Mouse (Mus musculus) heart, adult 2 months (tissue): ENCODE measurements at regions not wholly inside any gene's neighbourhood (a gene's known extent, or its start where the extent isn't known, plus 50 kb on each side); places are given as distances from the start of the nearest gene placed in this dataset.

Source experiments
- DNase-seq, 2 experiments: peaks; one replicate each; pipeline ENCODE4 v3.0.0; 2021
- H3K27ac ChIP-seq: fragments of 200-600 bp; 2 replicates; pipeline ENCODE4 v1.8.1; 2022
- H3K27me3 ChIP-seq: fragments of 200-500 bp; 2 replicates; pipeline ENCODE4 v1.6.1; 2012; ENCODE audit warnings: mild to moderate bottlenecking, low read length, inconsistent platforms, mixed read lengths; ENCODE audit not compliant: control insufficient read depth, insufficient read depth
- H3K36me3 ChIP-seq: fragments of 200-500 bp; 2 replicates; pipeline ENCODE4 v1.6.1; 2012; ENCODE audit warnings: low read length, inconsistent platforms; ENCODE audit not compliant: control insufficient read depth, insufficient read depth
- H3K4me1 ChIP-seq: fragments of 200-500 bp; 2 replicates; pipeline ENCODE4 v1.6.1; 2011; ENCODE audit warnings: low read length; ENCODE audit not compliant: control insufficient read depth, insufficient read depth
- H3K4me3 ChIP-seq: fragments of 200-600 bp; 2 replicates; pipeline ENCODE4 v1.8.1; 2022
- H3K79me2 ChIP-seq: fragments of 200-500 bp; replicated peaks from 2 replicates; pipeline ENCODE4 v1.6.1; 2012; ENCODE audit warnings: mild to moderate bottlenecking, inconsistent platforms, low read length, moderate library complexity, mixed read lengths; ENCODE audit not compliant: control insufficient read depth, insufficient read depth
- H3K9ac ChIP-seq: fragments of 200-500 bp; 2 replicates; pipeline ENCODE4 v1.6.1; 2012; ENCODE audit warnings: low read depth, mild to moderate bottlenecking, control low read depth, inconsistent platforms, low read length, mixed read lengths
- CTCF ChIP-seq: fragments of 200-600 bp; IDR thresholded peaks from 2 replicates; pipeline ENCODE4 v1.8.1; 2022; ENCODE audit warnings: antibody characterized with exemption, mild to moderate bottlenecking, moderate library complexity
- EP300 ChIP-seq: fragments of 200-500 bp; IDR thresholded peaks from 2 replicates; pipeline ENCODE4 v1.6.1; 2011; ENCODE audit warnings: low read depth, low read length, control low read depth; ENCODE audit not compliant: insufficient read depth
- POLR2A ChIP-seq: fragments of 200-500 bp; IDR thresholded peaks from 2 replicates; pipeline ENCODE4 v1.6.1; 2011; ENCODE audit warnings: mild to moderate bottlenecking, low read depth, low read length, control low read depth; ENCODE audit not compliant: insufficient read depth
- WGBS: fragments of 180-500 bp; shearing (Covaris S2); methylation state at CpG from one replicate; pipeline ENCODE4 v1.1.7; 2018; 5-methylcytosine and 5-hydroxymethylcytosine counted together
- intact Hi-C: fragments of 180-260 bp; cut with DNase I; formaldehyde crosslinking; loops from one replicate; pipeline ENCODE4 v1.15.1; 2025

GRCm38 (mm10) chr2:116954896-116955295, 76.4 kb downstream of the Tmco5 start:
- TF ChIP-seq CTCF (no peak), POLR2A (no peak), EP300 (no peak)
- Histone ChIP-seq H3K27me3 (no peaks in the 10 kb centered on the region), H3K4me1 (no peaks in the 10 kb centered on the region), H3K27ac (no peak overlapping the region), H3K79me2 (no peaks in the 10 kb centered on the region), H3K9ac (no peak overlapping the region), H3K36me3 (no peaks in the 10 kb centered on the region), H3K4me3 (no peak overlapping the region)
- intact Hi-C loops: no loop called here
- WGBS: 79% methylated on average over 4 of the region's 4 CpGs
- DNase-seq: no peak

GRCm38 (mm10) chr2:116963116-116963873, 84.8 kb downstream of the Tmco5 start:
- H3K4me3 ChIP-seq: no peak overlapping the region
- WGBS: 74% methylated on average over 8 of the region's 8 CpGs
- H3K4me1 ChIP-seq: no peaks in the 10 kb centered on the region
- no peaks in the 10 kb centered on the region for H3K79me2 ChIP-seq
- no peak overlapping the region for H3K27ac ChIP-seq
- TF ChIP-seq EP300 (no peak), CTCF (no peak), POLR2A (no peak)
- no peaks in the 10 kb centered on the region for H3K27me3 ChIP-seq
- intact Hi-C loops: no loop called here
- no peaks in the 10 kb centered on the region for H3K36me3 ChIP-seq
- no peak for DNase-seq
- H3K9ac ChIP-seq: no peak overlapping the region

- H3K36me3 ChIP-seq: no peaks in the 10 kb centered on the region; the same call in 1 of the 2 replicates
- H3K27me3 ChIP-seq: no peaks in the 10 kb centered on the region
- DNase-seq: no peak
- H3K4me3 ChIP-seq: no peak overlapping the region
- peaks cover 1% of the 10 kb centered on the region; the same call in 1 of the 2 replicates for H3K4me1 ChIP-seq
- intact Hi-C loops: no loop called here
- no peak overlapping the region for H3K27ac ChIP-seq
- no peaks in the 10 kb centered on the region for H3K79me2 ChIP-seq
- 40% methylated on average over 1 of the region's 1 CpGs for WGBS
- no peak overlapping the region for H3K9ac ChIP-seq
- no peak for TF ChIP-seq EP300
- TF ChIP-seq POLR2A: no peak
- TF ChIP-seq CTCF: no peak
These were observed 87.8 kb downstream of the Tmco5 start for GRCm38 (mm10) chr2:116966266-116966665.

GRCm38 (mm10) chr2:116971666-116972613, 93.4 kb downstream of the Tmco5 start:
- Histone ChIP-seq H3K9ac (0 out of 2 replicates have a peak overlapping the region, but pooled peaks have one; percentile 6), H3K4me3 (peak overlapping the region; percentile 19; the same call in 1 of the 2 replicates), H3K79me2 (no peaks in the 10 kb centered on the region), H3K36me3 (peaks cover 6% of the 10 kb centered on the region), H3K27me3 (no peaks in the 10 kb centered on the region), H3K4me1 (peaks cover 10% of the 10 kb centered on the region), H3K27ac (peak overlapping the region; percentile 82)
- peak; percentile 33 to 44 for DNase-seq
- intact Hi-C loops: loop anchor here (5.0 kb wide), 1 partner anchor 205 kb away; no protein-coding TSS in a partner anchor
- WGBS: 21% methylated on average over 9 of the region's 9 CpGs
- no peak for TF ChIP-seq CTCF
- TF ChIP-seq EP300: 0 out of 2 replicates have a peak, but pooled peaks have one; percentile 7
- TF ChIP-seq POLR2A: no peak

GRCm38 (mm10) chr2:116972614-116972985, 94.1 kb downstream of the Tmco5 start:
- Histone ChIP-seq H3K9ac (no peak overlapping the region), H3K79me2 (no peaks in the 10 kb centered on the region), H3K27me3 (no peaks in the 10 kb centered on the region), H3K4me3 (peak overlapping the region; percentile 19; the same call in 1 of the 2 replicates), H3K36me3 (peaks cover 6% of the 10 kb centered on the region), H3K27ac (peak overlapping the region; percentile 82), H3K4me1 (peaks cover 10% of the 10 kb centered on the region)
- whole genome bisulfite sequencing: 22% methylated on average over 6 of the region's 6 CpGs
- TF ChIP-seq EP300 (no peak), POLR2A (no peak), CTCF (peak; percentile 40)
- intact Hi-C loops: loop anchor here (5.0 kb wide), 1 partner anchor 205 kb away; no protein-coding TSS in a partner anchor
- DNase-seq: peak in 1 of 2 experiments; percentile 27
